Mouse (Mus musculus) midbrain, embryonic 14.5 days (tissue): ENCODE measurements at regions not wholly inside any gene's neighbourhood (a gene's known extent, or its start where the extent isn't known, plus 50 kb on each side); places are given as distances from the start of the nearest gene placed in this dataset.

ENCODE experiments used
- ATAC-seq: fragments of 200-750 bp; cut with Nextera tagmentation; 2 replicates; pipeline ENCODE4 v1.8.0; 2017; ENCODE audit warnings: moderate number of reproducible peaks, moderate library complexity; ENCODE audit not compliant: low FRiP score, low TSS enrichment
- DNase-seq: peaks from one replicate; pipeline ENCODE4 v3.0.0-alpha.2; 2015
- H3K27ac ChIP-seq: fragments of 300-500 bp; sonication (generic); replicated peaks from 2 replicates; pipeline ENCODE4 v1.5.1; 2014; ENCODE audit warnings: mild to moderate bottlenecking, low read depth, low read length, moderate library complexity
- H3K27me3 ChIP-seq: fragments of 300-500 bp; sonication (generic); 2 replicates; pipeline ENCODE4 v1.6.1; 2014; ENCODE audit warnings: low read length, control low read depth, mixed read lengths; ENCODE audit not compliant: control insufficient read depth, insufficient read depth
- H3K36me3 ChIP-seq: fragments of 300-500 bp; sonication (generic); 2 replicates; pipeline ENCODE4 v1.6.1; 2014; ENCODE audit warnings: low read length, control low read depth; ENCODE audit not compliant: control insufficient read depth, insufficient read depth
- H3K4me1 ChIP-seq: fragments of 300-500 bp; sonication (generic); 2 replicates; pipeline ENCODE4 v1.6.1; 2014; ENCODE audit warnings: mild to moderate bottlenecking, antibody characterized with exemption, low read length, control low read depth; ENCODE audit not compliant: control insufficient read depth, insufficient read depth
- H3K4me2 ChIP-seq: fragments of 300-500 bp; sonication (generic); 2 replicates; pipeline ENCODE4 v1.6.1; 2014; ENCODE audit warnings: mild to moderate bottlenecking, low read length, moderate library complexity
- H3K4me3 ChIP-seq: fragments of 300-500 bp; sonication (generic); replicated peaks from 2 replicates; pipeline ENCODE4 v1.5.1; 2014; ENCODE audit warnings: low read depth, low read length
- H3K9ac ChIP-seq: fragments of 300-500 bp; sonication (generic); replicated peaks from 2 replicates; pipeline ENCODE4 v1.6.1; 2014; ENCODE audit warnings: mild to moderate bottlenecking, low read length, moderate library complexity
- H3K9me3 ChIP-seq: fragments of 300-500 bp; sonication (generic); 2 replicates; pipeline ENCODE4 v1.6.1; 2016; ENCODE audit warnings: low read length, control low read depth, mixed read lengths; ENCODE audit not compliant: control insufficient read depth
- WGBS: fragments of 180-500 bp; shearing (Covaris S2); extraction: QIAGEN DNeasy Blood & Tissue Kit; methylation state at CpG from one replicate; pipeline ENCODE4 v1.1.7; 2014; 5-methylcytosine and 5-hydroxymethylcytosine counted together

DNA sequence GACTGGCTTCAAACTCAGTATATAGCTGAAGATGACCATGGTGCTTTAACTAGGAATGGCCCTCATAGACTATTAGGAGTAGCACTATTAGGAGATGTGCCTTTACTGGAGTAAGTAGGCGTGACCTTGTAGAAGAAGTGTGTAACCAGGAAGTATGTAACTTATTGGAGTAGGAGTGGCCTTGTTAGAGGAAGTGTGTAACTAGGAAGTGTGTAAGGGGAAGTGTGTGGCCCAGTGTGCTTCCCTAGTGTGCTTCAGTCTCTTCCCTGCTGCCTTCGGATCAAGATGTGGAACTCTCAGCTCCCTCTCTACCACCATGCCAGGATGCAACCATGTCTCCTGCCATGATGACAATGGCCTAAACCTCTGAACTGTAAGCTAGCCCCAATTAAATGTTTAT is 151.0 kb upstream of the Zfp462 start:
- DNase-seq = no peak
- no peak overlapping the region for H3K27ac ChIP-seq
- no peaks in the 10 kb centered on the region for H3K27me3 ChIP-seq
- H3K4me1 ChIP-seq = no peaks in the 10 kb centered on the region
- no peaks in the 10 kb centered on the region for H3K9me3 ChIP-seq
- no peak overlapping the region for H3K4me3 ChIP-seq
- ATAC-seq = no peak
- WGBS = 89% methylated on average over 2 of the region's 2 CpGs
- no peaks in the 10 kb centered on the region for H3K36me3 ChIP-seq
- no peak overlapping the region for H3K4me2 ChIP-seq
- no peak overlapping the region for H3K9ac ChIP-seq

GRCm38 (mm10) chr4:54795246-54795645 is 149.6 kb upstream of the Zfp462 start:
- WGBS = 34% methylated on average over 3 of the region's 3 CpGs
- Histone ChIP-seq H3K9me3 (no peaks in the 10 kb centered on the region), H3K27me3 (no peaks in the 10 kb centered on the region), H3K27ac (no peak overlapping the region), H3K4me1 (no peaks in the 10 kb centered on the region), H3K4me2 (no peak overlapping the region), H3K9ac (no peak overlapping the region), H3K36me3 (no peaks in the 10 kb centered on the region), H3K4me3 (no peak overlapping the region)
- DNase-seq (peak; percentile 15), ATAC-seq (no peak)

GRCm38 (mm10) chr4:54798523-54798922 is 146.3 kb upstream of the Zfp462 start:
- H3K4me2 ChIP-seq = no peak overlapping the region
- no peaks in the 10 kb centered on the region for H3K4me1 ChIP-seq
- DNase-seq (no peak), ATAC-seq (no peak)
- no peaks in the 10 kb centered on the region for H3K27me3 ChIP-seq
- no peak overlapping the region for H3K4me3 ChIP-seq
- no peaks in the 10 kb centered on the region for H3K9me3 ChIP-seq
- 84% methylated on average over 5 of the region's 5 CpGs for WGBS
- H3K36me3 ChIP-seq = no peaks in the 10 kb centered on the region
- H3K9ac ChIP-seq = no peak overlapping the region
- H3K27ac ChIP-seq = no peak overlapping the region

DNA sequence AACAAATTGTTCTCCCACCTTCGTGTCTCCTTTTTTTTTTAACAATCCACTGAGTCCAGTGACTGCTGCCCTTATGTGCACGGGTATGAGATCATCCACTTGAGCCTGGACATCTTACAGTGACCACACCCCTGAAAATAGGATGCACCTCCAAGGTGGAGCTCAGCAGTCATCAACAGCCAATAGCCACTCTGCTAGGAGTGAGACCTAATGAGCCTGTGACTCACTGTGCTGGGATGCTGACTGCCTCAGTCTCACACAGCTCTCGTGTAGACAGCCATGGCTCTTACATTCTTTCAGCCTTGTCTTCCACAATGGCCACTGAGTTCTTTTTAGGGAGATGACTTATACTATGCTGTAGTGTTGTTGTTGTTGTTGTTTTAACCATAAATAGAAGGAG is 133.7 kb upstream of the Zfp462 start:
- 81% methylated on average over 3 of the region's 3 CpGs for WGBS
- DNase-seq (no peak), ATAC-seq (no peak)
- H3K4me1 ChIP-seq = no peaks in the 10 kb centered on the region
- H3K27me3 ChIP-seq = no peaks in the 10 kb centered on the region
- H3K4me2 ChIP-seq = no peak overlapping the region
- H3K27ac ChIP-seq = no peak overlapping the region
- no peaks in the 10 kb centered on the region for H3K9me3 ChIP-seq
- no peak overlapping the region for H3K4me3 ChIP-seq
- H3K36me3 ChIP-seq = no peaks in the 10 kb centered on the region
- no peak overlapping the region for H3K9ac ChIP-seq

DNA sequence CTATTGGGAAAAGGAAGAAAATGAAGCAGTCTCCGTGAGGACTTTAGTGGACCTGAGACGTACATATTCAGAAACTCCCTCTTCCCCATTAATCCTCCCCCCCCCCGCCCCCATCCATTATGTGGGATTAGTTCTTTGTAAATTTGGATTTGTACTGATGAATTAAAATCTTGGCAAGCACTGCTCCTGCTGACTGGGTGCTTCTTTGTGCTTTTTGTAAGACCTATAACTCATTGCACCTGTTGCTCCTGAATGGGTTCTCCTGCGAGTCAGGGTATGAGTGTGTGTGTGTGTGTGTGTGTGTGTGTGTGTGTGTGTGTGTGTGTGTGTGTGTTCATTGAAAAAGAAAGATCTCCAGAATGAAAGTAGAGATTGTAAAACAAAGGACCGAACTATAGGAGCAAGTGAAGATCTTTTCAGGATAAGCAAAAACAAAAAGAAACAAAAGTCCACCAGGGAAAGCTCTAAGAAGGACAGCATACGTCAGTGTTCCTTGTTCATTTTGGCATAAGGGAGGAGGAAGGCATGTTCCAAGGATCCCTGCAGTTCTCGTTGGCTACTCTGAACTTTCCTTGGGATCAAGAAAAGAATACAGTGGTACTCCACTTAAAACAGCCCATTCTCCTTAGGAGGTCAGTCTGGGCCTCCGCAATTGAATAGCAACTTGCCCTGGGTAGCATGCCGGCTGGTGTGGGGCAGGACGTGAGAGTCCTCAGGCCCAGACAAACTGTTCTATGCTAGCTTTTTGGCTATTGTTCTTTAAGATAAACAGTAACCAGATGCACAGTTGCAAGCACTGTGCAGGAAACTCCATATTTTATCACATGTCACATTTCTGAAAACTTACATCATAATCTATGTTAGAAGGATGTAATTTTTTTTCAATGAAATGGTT is 131.9 kb upstream of the Zfp462 start:
- H3K9ac ChIP-seq = no peak overlapping the region

GRCm38 (mm10) chr4:54837326-54837725 is 107.5 kb upstream of the Zfp462 start:
- Histone ChIP-seq H3K4me2 (no peak overlapping the region), H3K27ac (no peak overlapping the region), H3K27me3 (no peaks in the 10 kb centered on the region), H3K36me3 (no peaks in the 10 kb centered on the region), H3K9me3 (no peaks in the 10 kb centered on the region), H3K4me1 (no peaks in the 10 kb centered on the region), H3K4me3 (no peak overlapping the region), H3K9ac (no peak overlapping the region)
- DNase-seq = peak; percentile 8
- 87% methylated on average over 2 of the region's 2 CpGs for whole genome bisulfite sequencing
- ATAC-seq = no peak

More for the DNA sequence above, 131.9 kb upstream of the Zfp462 start:
- peak; percentile 24 for DNase-seq
- 0 out of 2 replicates have a peak, but pooled peaks cover 6% of the 10 kb centered on the region for H3K9me3 ChIP-seq
- no peak overlapping the region for H3K4me3 ChIP-seq
- WGBS = 34% methylated on average over 10 of the region's 10 CpGs
- H3K27me3 ChIP-seq = no peaks in the 10 kb centered on the region
- no peak overlapping the region for H3K27ac ChIP-seq
- H3K4me2 ChIP-seq = no peak overlapping the region
- H3K4me1 ChIP-seq = no peaks in the 10 kb centered on the region
- no peaks in the 10 kb centered on the region for H3K36me3 ChIP-seq
- ATAC-seq = no peak

DNA sequence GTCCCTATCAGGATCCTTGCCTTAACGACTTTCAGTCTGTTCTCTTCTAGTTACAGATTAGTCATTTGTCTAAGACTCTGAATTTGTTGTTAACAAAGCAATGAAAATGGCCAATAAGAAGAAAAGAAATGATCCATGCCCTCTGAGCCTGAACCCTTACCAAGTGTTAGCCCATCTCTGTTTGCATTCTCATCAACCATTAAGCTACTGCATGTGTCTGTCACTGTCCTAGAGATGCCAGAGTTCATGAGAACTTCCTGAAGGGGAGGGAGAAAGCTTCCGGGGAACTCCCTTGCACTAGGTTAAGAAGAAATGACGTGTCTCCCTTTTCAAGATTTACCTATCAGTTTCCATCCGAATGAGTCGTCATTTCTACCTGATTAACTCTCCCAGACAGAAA is 106.7 kb upstream of the Zfp462 start:
- no peak overlapping the region for H3K27ac ChIP-seq
- ATAC-seq (no peak), DNase-seq (no peak)
- H3K9me3 ChIP-seq = no peaks in the 10 kb centered on the region
- H3K27me3 ChIP-seq = no peaks in the 10 kb centered on the region
- no peak overlapping the region for H3K4me3 ChIP-seq
- no peak overlapping the region for H3K4me2 ChIP-seq
- 52% methylated on average over 5 of the region's 5 CpGs for WGBS
- H3K4me1 ChIP-seq = no peaks in the 10 kb centered on the region
- H3K36me3 ChIP-seq = no peaks in the 10 kb centered on the region
- H3K9ac ChIP-seq = no peak overlapping the region

GRCm38 (mm10) chr4:54838794-54839193 is 106.1 kb upstream of the Zfp462 start:
- WGBS = 46% methylated on average over 3 of the region's 3 CpGs
- ATAC-seq (no peak), DNase-seq (peak; percentile 7)

More at GRCm38 (mm10) chr4:54838794-54839193, 106.1 kb upstream of the Zfp462 start:
- no peaks in the 10 kb centered on the region for H3K36me3 ChIP-seq
- H3K27me3 ChIP-seq = no peaks in the 10 kb centered on the region
- no peak overlapping the region for H3K4me3 ChIP-seq
- no peak overlapping the region for H3K4me2 ChIP-seq
- no peak overlapping the region for H3K9ac ChIP-seq
- H3K9me3 ChIP-seq = no peaks in the 10 kb centered on the region
- H3K4me1 ChIP-seq = no peaks in the 10 kb centered on the region
- H3K27ac ChIP-seq = no peak overlapping the region
